Mouse (Mus musculus) adipose tissue, adult 10 weeks (tissue): ENCODE measurements around the gene Slc16a9. TPM values are rescaled to one million over a fixed set of nuclear protein-coding genes. Genes with fewer than 3 reads are reported as not detected.

Experiments used
- polyA plus RNA-seq: library from polyadenylated mRNA; stranded (reverse); fragments of 350-450 nt; fragmentation: Illumina TruSeq; extraction: RNeasy Lipid Tissue Mini Kit (QIAGEN cat#74804); gene quantifications from one replicate; pipeline ENCODE4 v1.2.3, GENCODE M21; 2014; ENCODE audit warnings: low read depth, low replicate concordance

Slc16a9 gene
- 4.6 TPM for polyA plus RNA-seq

GRCm38 (mm10) chr10:70244921-70245558, at the start of gene Slc16a9:
Gene Slc16a9 (plus strand): TSS chr10:70245100.

GRCm38 (mm10) chr10:70204505-70205399, 40.1 kb upstream of the Slc16a9 start, which contains the start of gene Mrln:
Gene Mrln (plus strand): TSS chr10:70204664.

Other genes starting within 250 kb of the Slc16a9 start
- 30.5 TPM for gene Ccdc6, start 148.0 kb upstream of the Slc16a9 start, polyA plus RNA-seq
- 2.7 TPM for gene Mrln, start 40.4 kb upstream of the Slc16a9 start, polyA plus RNA-seq
- gene Fam13c, start 195.4 kb downstream of the Slc16a9 start, polyA plus RNA-seq: 6.5 TPM